Mouse (Mus musculus) kidney, adult 11 months (tissue): ENCODE results near the gene Bsn.
A peak's percentile ranks its signal among the peaks of the same experiment; 100 is the strongest.

Experiments
- DNase-seq: peaks from one replicate; pipeline ENCODE4 v3.0.0; 2022

The Bsn gene

GRCm38 (mm10) chr9:108052411-108052810 is 137.8 kb downstream of the Bsn start:
- no peak for DNase-seq

- no peak for DNase-seq
Measured at GRCm38 (mm10) chr9:108051931-108052220, 138.3 kb downstream of the Bsn start.

GRCm38 (mm10) chr9:108051184-108051930 is 138.8 kb downstream of the Bsn start:
- DNase-seq: no peak

DNA sequence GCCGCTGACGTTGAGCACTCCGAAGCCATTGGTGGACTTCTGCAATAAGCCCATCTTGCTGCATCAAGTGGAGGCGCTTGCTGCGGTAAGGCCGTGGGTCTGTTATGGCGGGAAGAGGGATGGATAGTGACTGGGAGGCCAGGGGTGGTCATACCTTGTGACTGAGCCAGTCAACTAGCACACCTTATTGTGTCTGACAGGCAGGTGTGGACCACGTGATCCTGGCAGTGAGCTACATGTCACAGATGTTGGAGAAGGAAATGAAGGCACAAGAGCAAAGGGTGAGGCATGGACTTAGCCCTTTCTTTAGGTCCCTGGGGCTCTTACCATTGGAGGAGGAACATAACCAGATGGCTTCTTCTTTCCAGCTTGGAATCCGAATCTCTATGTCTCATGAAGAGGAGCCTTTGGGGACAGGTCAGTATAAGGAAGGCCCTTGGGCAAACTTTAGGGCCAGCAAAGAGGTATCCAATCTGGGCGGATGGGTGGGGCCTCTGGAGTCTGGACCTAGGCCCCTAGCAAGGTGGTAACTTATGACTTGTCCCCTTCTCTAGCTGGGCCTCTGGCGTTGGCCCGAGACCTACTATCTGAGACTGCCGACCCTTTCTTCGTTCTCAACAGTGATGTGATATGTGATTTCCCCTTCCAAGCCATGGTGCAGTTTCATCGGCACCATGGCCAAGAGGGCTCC is 140.5 kb downstream of the Bsn start:
- DNase-seq: no peak

DNA sequence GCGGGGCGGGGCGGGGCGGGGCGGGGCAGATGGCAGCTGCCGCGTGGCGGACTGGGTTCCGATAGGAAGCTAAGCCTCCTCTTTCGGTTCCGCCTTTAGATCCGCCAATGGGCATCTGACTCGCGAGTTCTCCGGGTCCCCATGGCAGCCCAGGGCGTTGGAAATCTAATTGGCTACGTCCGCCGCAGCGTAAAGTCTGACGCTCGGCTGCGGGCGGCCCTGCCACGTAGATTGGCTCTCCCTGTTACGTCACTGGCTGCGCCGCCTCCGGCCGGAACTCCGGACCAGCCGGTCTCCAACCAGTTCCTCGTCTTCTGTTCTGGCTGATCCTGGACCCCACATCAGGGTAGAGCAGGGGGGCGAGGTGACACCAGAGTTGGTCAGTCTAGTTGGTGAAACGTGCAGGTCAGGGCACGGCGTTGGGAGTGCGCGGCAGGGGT is 141.1 kb downstream of the Bsn start, which contains the start of gene Gmppb:
TSS of gene Gmppb (plus strand) at position 227 of the 440 bp plus-strand sequence.
- DNase-seq: peak; percentile 98

GRCm38 (mm10) chr9:108048566-108048955 is 141.6 kb downstream of the Bsn start:
- no peak for DNase-seq

DNA sequence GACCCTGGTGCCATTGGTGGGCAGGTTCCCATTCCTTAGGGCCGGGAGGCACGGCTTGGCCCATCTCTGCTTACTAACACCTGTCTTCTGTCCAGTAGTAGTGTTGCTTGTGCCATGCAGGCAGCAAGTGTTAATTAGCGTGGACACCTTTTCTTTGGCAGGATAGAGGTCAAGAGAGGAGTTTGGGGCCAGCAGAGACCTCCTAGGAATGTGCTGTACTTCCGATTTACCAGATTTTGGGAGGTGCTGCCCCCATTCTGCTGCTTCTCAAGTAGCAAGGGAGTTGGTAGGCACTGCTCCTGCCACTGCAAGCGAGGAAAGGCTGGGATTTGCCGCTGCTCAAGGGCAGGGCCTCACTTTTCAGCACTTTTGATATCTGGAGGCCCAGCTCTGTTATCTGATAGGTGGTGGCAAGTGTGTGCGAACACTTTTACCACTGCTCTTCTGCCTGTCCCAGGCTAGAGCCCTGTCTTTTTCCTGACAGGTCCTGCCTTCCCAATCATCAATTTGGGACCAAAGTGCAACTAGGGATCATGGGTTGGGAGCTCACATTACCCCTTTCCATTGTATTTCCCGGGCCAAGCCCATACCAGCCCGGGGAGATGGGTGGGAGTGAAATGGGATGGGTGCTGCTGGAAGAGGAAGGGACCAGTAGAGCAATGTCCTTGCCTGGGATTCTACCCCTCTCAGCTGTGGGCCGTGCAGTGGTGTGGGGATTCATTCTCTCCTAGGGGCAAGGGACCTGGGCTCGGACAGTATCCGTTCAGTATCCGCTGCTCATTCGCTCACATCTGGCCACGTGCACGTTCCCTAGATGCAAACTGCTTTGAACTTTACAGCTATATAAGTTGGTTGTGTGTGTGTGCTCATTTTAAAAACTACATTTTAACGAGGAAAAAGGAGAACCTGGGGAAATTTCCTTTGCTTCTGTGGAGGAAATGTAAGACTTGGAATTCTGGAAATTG is 142.3 kb downstream of the Bsn start:
- DNase-seq: no peak

- no peak for DNase-seq
Measured at GRCm38 (mm10) chr9:108046582-108046981, 143.6 kb downstream of the Bsn start.
